Mouse (Mus musculus): ENCODE results near the gene Olfr215.
A peak's percentile ranks its signal among the peaks of the same experiment; 100 is the strongest.
"Not testable (repeated sequence)": the region's sequence is repeated elsewhere in the genome, so short reads cannot be mapped to it uniquely, and the experiment has no call there.

Olfr215 gene

DNA sequence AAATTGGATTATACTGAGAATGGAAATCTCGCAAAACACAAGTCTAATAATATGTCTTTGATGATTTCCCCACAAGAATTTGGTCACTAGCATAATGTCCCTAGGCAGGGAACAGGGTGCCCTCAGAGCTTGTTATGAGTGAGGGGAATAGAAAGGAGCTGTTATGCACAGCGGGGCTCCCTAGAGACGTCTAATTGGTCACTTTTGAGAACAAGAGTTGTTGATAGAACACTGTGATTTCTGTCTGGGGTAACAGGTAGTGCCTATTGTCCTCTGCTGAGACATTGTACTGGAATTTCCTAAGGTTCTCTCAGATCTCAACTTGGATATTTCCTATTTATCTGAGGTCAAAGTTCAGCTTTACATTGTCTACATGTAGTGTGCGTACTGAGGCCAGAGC, at the start of gene Olfr215:
TSS of gene Olfr215 (minus strand) at position 101 of the 400 bp plus-strand sequence.
- DNase-seq, result no peak

DNA sequence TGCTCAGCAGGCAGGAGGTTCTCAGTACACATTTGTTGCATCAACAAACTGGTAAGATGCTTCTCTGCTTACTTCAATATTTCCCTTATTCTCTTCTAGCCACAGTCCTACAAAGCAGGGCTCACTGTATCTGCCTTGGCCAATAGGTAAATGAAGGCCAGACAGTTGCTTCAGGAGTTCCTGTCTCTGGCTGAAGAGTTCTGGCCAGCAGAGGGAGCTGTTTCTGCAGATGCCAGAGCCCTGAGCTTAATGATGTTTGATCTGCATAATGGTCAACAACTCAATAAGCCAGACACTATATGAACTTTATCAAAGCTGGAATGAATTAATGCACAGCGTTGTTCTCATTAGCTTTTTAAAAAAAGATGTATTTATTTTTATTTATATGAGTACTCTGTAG, 48.1 kb upstream of the Olfr215 start:
- DNase-seq, result peak; percentile 93

DNA sequence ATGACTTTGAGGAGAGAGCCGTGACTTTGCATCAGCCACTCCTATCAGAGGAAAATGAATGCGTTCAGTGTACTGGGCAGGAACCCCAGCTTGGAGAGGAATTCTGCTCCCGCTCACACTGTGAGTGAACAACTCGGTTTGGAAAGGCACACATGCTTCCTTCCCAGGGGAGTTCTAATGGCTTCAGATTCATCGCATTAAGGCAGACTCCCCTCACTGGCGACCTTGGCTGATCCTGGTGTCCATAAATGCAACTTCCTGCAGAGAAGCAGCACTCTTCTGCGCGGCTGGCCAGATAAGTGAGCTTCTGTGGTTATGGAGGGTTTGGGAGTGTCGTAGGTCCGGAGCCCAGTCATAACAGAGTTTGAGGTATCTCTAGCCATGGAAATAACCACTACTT, 45.8 kb upstream of the Olfr215 start:
- no peak for DNase-seq

DNA sequence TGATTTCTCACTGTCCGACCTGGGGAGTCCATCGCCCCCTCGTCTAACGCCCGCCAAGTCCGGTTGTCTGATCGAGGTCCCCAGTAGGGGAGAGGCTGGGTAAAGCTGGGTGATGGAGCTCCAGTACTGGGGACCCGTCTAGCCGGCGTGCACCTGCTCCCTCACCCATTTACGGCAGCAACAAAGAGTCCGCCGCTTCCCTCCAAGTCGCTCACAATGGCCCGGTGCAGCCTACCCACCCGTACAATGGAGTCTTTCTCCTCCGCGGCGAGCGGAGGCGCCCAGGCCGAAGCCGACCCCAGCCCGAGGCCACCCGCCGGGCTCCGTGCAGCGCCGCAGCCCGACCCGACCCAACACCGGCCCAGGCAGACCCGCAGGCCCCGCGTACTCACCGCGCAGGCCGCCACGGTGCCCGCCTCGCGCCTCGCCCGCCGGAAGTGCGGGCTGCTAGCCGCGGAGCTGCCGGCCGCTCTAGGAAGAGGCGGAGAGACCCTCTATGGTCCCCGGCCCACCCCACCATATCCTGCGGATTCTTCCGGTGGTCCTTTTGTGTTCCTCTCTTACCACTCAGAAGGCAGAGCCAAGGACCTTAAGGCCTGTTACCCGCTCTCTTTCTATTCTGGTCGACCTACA, 44.7 kb upstream of the Olfr215 start, which contains the start of gene Zfp422:
TSS of gene Zfp422 (minus strand) at position 461 of the 633 bp plus-strand sequence.
- peak; percentile 57 for DNase-seq

DNA sequence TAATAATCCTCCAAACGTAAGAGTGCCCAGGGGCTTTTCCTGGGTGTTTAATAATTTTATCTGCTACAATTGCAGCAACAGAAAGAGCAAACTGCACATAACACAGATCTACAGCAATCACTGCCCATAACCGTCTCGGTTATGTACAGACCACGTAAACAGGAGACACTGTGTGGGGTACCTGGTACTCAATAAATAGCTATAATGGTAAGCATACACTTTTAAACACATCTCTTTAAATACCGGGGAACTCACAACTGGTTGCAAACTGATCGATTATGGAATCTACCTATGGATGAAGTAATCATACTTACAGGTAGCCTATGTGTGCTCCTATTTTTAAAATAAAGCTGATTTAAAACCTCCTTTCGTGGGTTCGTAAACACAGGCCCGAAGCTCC, 44.1 kb upstream of the Olfr215 start:
- no peak for DNase-seq

DNA sequence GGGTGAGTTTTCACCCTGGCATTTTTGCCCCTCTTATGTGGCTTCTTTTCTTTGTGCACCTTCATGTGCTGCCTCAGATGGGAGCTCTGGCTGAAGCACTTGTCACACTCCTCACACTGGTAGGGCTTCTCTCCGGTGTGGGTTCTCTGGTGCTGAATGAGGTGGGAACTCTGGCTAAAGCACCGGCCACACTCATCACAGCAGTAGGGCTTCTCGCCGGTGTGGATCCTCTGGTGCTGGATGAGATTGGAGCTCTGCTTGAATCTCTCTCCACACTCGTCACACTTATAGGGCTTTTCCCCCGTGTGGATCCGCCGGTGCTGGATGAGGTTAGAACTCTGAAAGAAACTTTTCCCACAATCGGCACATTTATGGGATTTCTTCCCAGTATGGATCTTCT, 42.4 kb upstream of the Olfr215 start:
- DNase-seq, result not testable (repeated sequence)

DNA sequence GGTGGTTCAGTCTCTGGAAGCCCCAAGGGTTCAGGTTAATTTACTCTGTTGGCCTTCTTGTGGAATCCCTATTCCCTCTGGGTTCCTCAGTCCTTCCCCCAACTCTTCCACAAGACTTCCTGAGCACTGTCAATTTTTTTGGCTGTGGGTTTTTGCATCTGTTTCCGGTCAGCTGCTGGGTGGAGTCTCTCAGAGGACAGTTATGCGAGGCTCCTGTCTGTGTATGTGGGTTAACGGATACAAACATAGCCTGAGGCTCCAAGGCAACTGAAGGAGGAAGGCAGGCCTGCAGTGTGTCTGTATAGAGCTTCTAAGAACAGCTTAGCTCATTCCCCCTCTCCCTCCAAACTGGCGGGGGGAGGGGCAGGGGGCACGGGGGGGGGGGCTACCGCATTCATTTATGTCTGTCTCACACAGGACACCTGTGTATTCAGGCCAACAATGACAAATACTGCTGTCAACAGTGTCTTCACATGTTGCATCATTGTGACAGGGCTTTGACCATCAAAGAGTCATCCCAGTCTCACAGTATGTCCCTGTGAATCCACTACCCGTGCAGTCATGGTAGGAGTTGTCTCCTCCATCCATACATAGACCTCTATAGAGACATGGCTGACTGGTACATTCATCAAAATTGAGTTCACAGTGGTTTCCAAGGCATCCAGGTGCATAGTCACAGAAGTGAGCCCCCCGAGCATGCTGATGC, 37.5 kb upstream of the Olfr215 start:
- no peak for DNase-seq

DNA sequence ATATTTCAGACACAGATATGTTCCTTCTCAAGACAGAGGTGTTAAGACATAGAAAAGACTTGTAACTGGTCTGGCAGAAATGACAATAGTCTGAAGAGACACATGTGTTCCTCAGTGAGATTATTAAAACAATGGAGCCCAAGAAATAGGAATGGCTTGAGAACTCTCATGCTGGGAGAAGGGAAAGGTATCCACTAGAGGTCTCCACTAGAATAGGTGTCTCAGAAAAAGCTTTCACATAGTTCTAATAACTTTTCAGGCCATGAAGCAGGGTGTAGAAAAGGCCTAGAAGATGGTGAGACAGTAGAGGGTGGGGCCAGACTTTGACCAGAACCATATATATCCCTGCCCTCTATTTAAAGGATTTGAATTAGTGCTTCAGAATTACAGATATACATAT, 34.1 kb upstream of the Olfr215 start:
- DNase-seq, result no peak

DNA sequence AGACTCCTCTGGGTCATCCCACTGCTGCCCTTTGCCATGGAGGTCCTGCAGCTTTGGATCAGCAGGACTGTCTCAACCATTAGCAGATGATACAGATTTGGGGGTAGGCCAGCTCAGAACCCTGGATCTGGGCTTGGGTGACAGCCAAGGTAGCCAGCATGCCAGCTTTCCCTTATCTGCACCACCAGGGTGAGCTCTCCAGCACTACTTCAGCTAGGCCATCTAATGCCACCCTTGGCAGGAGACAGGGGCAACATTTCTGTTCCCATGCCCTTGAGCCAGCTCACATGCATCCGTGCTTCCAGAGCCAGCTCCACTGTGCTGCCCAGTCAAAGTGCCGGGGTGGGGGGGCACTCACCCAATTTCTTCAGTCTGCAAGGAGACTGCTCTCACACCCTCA, 31.7 kb upstream of the Olfr215 start:
- DNase-seq, result no peak

DNA sequence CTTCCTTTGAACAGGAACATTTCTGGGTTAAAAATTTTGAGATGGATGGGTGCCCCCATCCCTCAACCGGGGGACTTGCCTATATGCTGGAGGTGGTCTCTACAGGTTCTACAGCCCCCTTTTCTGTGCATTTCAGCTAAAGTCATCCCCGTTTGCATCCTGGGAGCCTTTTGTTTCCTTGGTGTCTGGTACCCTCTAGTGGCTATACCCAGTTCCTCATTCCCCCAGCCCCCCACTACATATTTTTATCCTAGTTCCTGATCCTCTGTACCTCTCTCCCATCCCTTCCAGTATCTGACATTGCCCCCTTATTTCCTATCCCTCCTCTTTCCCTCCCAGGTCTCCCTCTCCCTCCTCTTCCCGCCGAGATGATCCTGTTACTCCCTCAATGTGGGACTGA, 23.2 kb upstream of the Olfr215 start:
- DNase-seq, result no peak

DNA sequence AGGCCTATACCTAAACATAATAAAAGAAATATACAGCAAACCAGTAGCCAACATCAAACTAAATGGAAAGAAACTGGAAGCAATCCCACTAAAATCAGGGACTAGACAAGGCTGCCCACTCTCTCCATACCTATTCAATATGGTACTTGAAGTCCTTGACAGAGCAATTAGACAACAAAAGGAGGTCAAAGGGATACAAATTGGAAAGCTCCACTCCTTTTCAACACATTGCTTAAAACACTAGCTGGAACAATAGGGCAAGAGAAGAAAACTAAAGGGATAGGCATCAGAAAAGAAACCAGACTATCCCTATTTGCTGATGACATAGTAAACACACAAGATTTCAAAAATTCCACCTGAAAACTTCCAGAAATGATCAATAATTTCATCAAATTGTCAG, 17.0 kb upstream of the Olfr215 start:
- not testable (repeated sequence) for DNase-seq

DNA sequence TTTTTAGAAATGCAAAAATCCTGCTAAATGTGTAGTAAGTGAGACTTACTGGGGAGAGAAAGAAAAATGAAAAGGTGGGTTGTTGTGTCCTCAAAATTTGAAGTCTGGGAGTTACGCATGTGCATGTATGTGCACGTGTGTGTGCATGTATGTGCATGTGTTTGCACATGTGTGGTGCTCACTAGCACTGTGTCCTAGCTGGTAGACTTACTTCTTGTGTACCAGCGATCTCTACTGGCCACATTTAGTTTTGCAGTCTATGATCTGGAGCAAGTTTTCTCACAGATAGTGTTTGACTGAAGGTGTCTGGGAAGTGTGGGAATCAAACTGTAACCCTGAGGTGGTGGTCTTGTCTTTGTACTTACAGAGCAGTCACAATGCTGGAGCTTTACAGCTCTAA, 14.2 kb downstream of the Olfr215 start:
- peak; percentile 63 for DNase-seq

DNA sequence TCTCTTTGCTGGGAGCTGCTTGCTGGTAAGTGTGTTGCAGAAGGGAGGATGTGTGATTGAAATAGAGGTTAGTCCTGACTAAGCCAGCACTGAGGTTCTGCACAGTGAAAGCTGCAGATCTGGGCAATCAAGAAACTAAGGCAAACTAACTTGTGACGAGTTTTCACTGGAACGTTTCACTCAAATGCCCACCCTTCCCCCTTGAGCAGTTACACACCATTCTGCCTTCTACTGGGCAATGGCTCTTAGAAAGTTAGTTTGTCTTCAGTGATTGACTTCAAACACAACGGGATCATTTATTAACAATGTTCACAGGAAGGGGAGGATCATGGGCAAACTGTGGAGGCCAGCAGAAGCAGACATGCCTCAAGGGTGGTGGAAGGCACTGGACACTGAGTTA, 29.0 kb downstream of the Olfr215 start:
- DNase-seq, result no peak

DNA sequence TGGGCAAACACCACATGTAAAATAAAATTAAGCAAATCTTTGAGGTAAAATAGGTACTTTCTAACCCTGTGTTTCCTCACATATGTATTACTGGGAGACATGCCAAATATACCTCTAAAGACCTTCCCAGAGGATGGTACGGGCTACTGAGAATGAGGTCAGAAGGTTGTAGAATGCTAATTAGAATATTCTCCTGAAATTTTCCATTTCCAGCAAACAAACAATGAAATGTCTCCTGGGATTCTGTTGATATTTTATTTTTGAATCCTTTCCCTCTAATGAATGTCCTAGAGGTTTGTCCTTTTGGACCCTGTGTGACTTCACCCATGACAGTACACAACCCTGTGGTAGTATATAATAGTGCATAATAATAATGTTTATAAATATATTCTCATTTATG, 30.1 kb downstream of the Olfr215 start, which contains the start of gene Olfr214:
TSS of gene Olfr214 (plus strand) at position 301 of the 400 bp plus-strand sequence.
- DNase-seq, result no peak

DNA sequence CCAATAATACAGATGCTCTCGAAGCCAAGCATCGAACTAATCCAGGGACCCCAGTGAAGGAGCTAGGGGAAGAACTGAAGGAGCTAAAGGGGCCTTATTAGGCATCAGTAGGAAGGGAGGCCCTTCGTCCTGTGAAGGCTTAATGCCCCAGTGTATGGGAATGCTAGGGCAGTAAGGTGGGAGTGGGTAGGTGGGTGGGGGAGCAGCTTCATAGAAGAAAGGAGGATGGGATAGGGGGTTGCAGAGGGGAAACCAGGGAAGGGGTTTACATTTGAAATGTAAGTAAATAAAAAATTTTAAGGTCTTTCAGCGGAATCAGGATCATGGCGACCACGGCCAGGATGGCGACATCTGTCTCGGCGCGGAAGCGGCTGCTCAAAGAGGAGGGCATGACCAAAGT, 33.2 kb downstream of the Olfr215 start, which contains the start of gene Gm5580:
TSS of gene Gm5580 (plus strand) at position 301 of the 400 bp plus-strand sequence.
- DNase-seq, result not testable (repeated sequence)

DNA sequence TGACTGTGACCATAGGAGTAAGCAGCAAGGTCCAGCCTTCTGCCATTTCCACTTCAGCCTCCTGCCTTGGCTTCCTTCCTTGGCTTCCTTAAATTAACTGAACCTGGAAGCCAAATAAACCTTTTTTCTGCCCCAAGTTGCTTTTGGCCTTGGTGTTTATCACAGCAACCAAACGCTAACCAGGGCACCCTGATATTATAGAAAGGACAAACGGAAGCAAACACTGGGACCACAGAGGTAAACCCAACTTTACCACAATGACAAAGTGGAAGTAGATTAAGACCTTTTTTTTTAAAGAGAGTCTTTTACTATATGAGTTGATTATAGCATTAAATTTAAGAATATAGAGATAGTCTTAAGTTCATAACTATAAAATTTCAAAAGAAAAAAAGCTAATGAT, 41.5 kb downstream of the Olfr215 start:
- DNase-seq, result no peak

DNA sequence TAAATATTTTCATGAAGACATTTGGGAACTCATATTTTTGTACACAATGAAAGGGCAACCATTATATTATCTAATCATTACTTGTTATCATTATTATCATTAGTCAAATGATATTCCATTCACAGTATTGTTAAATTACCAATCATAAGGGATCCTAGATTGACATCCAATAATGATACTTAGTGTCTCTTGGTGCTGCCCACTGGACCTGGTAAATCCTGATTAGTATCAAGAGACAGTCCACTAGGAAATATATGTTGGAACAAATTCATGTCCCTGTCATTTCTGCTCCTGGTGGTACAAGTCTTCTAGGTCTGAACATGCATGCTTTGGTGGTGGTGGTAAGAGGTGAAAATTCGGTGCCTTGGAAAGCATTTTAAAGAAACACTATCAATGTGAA, 45.8 kb downstream of the Olfr215 start, which contains the start of gene Olfr213:
TSS of gene Olfr213 (plus strand) at position 301 of the 400 bp plus-strand sequence.
- DNase-seq, result no peak

Measured in kidney, adult 9 months (tissue).